Mouse (Mus musculus): ENCODE results near the gene Cinp. TPM values are rescaled to one million over a fixed set of nuclear protein-coding genes. Genes with fewer than 3 reads are reported as not detected.
A peak's percentile ranks its signal among the peaks of the same experiment; 100 is the strongest.

Cinp gene
- total and polyA plus RNA-seq, 3 experiments, result 23.4 to 134 (median 82.8) TPM

GRCm38 (mm10) chr12:110888606-110889005 lies 339 bp downstream of the Cinp start:
- TF ChIP-seq GATA1 (IDR thresholded peaks at IDR 0.05; ENCODE audit: borderline replicate concordance, low read length) (no peak), TAL1 (conservative IDR thresholded peaks at IDR 0.05; ENCODE audit: low read depth, low read length) (no peak), GATA2 (IDR thresholded peaks at IDR 0.05; ENCODE audit: borderline replicate concordance, low read depth, low read length) (no peak), POLR2AphosphoS5 (IDR thresholded peaks at IDR 0.05; ENCODE audit: insufficient replicate concordance, low read depth, low read length) (no peak), CTCF (IDR thresholded peaks at IDR 0.05; ENCODE audit: low read depth, low read length) (no peak)
- ATAC-seq (ENCODE audit: extremely low read depth, insufficient number of reproducible peaks, low FRiP score, poor library complexity, severe bottlenecking) (no peak), DNase-seq (ENCODE audit: low spot score) (peak; percentile 48)
- Histone ChIP-seq H3K4me3 (ENCODE audit: low read depth, low read length) (peak overlapping the region; percentile 80), H3K27me3 (ENCODE audit: insufficient read depth, low read length) (no peaks in the 10 kb centered on the region), H3K36me3 (replicated peaks) (peaks cover 44% of the 10 kb centered on the region), H3K4me1 (ENCODE audit: insufficient read depth, low read depth, low read length) (peaks cover 48% of the 10 kb centered on the region), H3K9me3 (replicated peaks) (peaks cover 2% of the 10 kb centered on the region; the same call in 1 of the 2 replicates)

GRCm38 (mm10) chr12:110888106-110888505 lies 839 bp downstream of the Cinp start:
- ATAC-seq (ENCODE audit: extremely low read depth, insufficient number of reproducible peaks, low FRiP score, poor library complexity, severe bottlenecking), result no peak
- H3K27me3 ChIP-seq (ENCODE audit: insufficient read depth, low read length), result no peaks in the 10 kb centered on the region
- H3K4me1 ChIP-seq (ENCODE audit: insufficient read depth, low read depth, low read length), result peaks cover 48% of the 10 kb centered on the region
- DNase-seq (ENCODE audit: low spot score), result peak; percentile 45
- H3K9me3 ChIP-seq (replicated peaks), result peaks cover 3% of the 10 kb centered on the region; the same call in 1 of the 2 replicates
- peaks cover 46% of the 10 kb centered on the region for H3K36me3 ChIP-seq (replicated peaks)
- peak overlapping the region; percentile 80 for H3K4me3 ChIP-seq (ENCODE audit: low read depth, low read length)
- TF ChIP-seq TAL1 (conservative IDR thresholded peaks at IDR 0.05; ENCODE audit: low read depth, low read length) (no peak), GATA1 (IDR thresholded peaks at IDR 0.05; ENCODE audit: borderline replicate concordance, low read length) (no peak), CTCF (IDR thresholded peaks at IDR 0.05; ENCODE audit: low read depth, low read length) (no peak), GATA2 (IDR thresholded peaks at IDR 0.05; ENCODE audit: borderline replicate concordance, low read depth, low read length) (no peak), POLR2AphosphoS5 (IDR thresholded peaks at IDR 0.05; ENCODE audit: insufficient replicate concordance, low read depth, low read length) (no peak)

- no peak for DNase-seq (ENCODE audit: low spot score)
- H3K36me3 ChIP-seq (replicated peaks), result peaks cover 69% of the 10 kb centered on the region
Measured at GRCm38 (mm10) chr12:110885251-110885650, 3.7 kb downstream of the Cinp start.

DNA sequence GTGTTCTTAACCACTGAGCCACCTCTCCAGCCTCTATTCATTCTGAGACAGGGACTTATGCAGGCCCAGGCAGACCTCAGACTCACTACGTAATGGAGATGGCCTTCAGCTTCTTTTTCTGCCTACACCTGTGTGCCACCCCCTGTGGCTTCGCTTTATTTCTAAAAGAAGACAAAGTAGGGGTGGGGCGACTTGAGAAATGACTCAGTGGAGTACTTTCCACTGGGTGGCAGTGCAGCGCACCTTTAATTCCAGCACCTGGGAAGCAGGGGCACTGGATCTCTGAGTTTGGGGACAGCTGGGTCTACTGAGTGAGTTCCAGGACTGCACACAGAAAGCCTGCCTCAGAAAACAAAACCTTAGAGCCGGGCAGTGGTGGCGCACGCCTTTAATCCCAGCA lies 6.7 kb downstream of the Cinp start:
- ATAC-seq (ENCODE audit: extremely low read depth, insufficient number of reproducible peaks, low FRiP score, poor library complexity, severe bottlenecking) (no peak), DNase-seq (ENCODE audit: low spot score) (no peak)
- peaks cover 13% of the 10 kb centered on the region for H3K4me1 ChIP-seq (ENCODE audit: insufficient read depth, low read depth, low read length)
- H3K9me3 ChIP-seq (replicated peaks), result peaks cover 3% of the 10 kb centered on the region; the same call in 1 of the 2 replicates
- H3K4me3 ChIP-seq (ENCODE audit: low read depth, low read length), result no peak overlapping the region
- TF ChIP-seq CTCF (IDR thresholded peaks at IDR 0.05; ENCODE audit: low read depth, low read length) (no peak), GATA2 (IDR thresholded peaks at IDR 0.05; ENCODE audit: borderline replicate concordance, low read depth, low read length) (no peak), TAL1 (conservative IDR thresholded peaks at IDR 0.05; ENCODE audit: low read depth, low read length) (no peak), GATA1 (IDR thresholded peaks at IDR 0.05; ENCODE audit: borderline replicate concordance, low read length) (no peak), POLR2AphosphoS5 (IDR thresholded peaks at IDR 0.05; ENCODE audit: insufficient replicate concordance, low read depth, low read length) (no peak)
- peaks cover 89% of the 10 kb centered on the region for H3K36me3 ChIP-seq (replicated peaks)
- no peaks in the 10 kb centered on the region for H3K27me3 ChIP-seq (ENCODE audit: insufficient read depth, low read length)

More at GRCm38 (mm10) chr12:110885251-110885650, 3.7 kb downstream of the Cinp start:
- TF ChIP-seq GATA1 (IDR thresholded peaks at IDR 0.05; ENCODE audit: borderline replicate concordance, low read length) (no peak), POLR2AphosphoS5 (IDR thresholded peaks at IDR 0.05; ENCODE audit: insufficient replicate concordance, low read depth, low read length) (no peak), TAL1 (conservative IDR thresholded peaks at IDR 0.05; ENCODE audit: low read depth, low read length) (no peak), CTCF (IDR thresholded peaks at IDR 0.05; ENCODE audit: low read depth, low read length) (no peak), GATA2 (IDR thresholded peaks at IDR 0.05; ENCODE audit: borderline replicate concordance, low read depth, low read length) (no peak)
- Histone ChIP-seq H3K4me1 (ENCODE audit: insufficient read depth, low read depth, low read length) (peaks cover 36% of the 10 kb centered on the region), H3K4me3 (ENCODE audit: low read depth, low read length) (no peak overlapping the region), H3K9me3 (replicated peaks) (peaks cover 3% of the 10 kb centered on the region; the same call in 1 of the 2 replicates), H3K27me3 (ENCODE audit: insufficient read depth, low read length) (no peaks in the 10 kb centered on the region)
- ATAC-seq (ENCODE audit: extremely low read depth, insufficient number of reproducible peaks, low FRiP score, poor library complexity, severe bottlenecking), result no peak

GRCm38 (mm10) chr12:110875351-110875750 lies 13.6 kb downstream of the Cinp start:
- peaks cover 2% of the 10 kb centered on the region; the same call in 1 of the 2 replicates for H3K27me3 ChIP-seq (ENCODE audit: insufficient read depth, low read length)
- H3K9me3 ChIP-seq (replicated peaks), result peaks cover 2% of the 10 kb centered on the region; the same call in 1 of the 2 replicates
- H3K4me1 ChIP-seq (ENCODE audit: insufficient read depth, low read depth, low read length), result peaks cover 7% of the 10 kb centered on the region; the same call in 1 of the 2 replicates
- H3K36me3 ChIP-seq (replicated peaks), result peaks cover 93% of the 10 kb centered on the region
- no peak overlapping the region for H3K4me3 ChIP-seq (ENCODE audit: low read depth, low read length)
- ATAC-seq (ENCODE audit: extremely low read depth, insufficient number of reproducible peaks, low FRiP score, poor library complexity, severe bottlenecking) (no peak), DNase-seq (ENCODE audit: low spot score) (no peak)
- no peak for TF ChIP-seq GATA1 (IDR thresholded peaks at IDR 0.05; ENCODE audit: borderline replicate concordance, low read length)
- TF ChIP-seq CTCF (IDR thresholded peaks at IDR 0.05; ENCODE audit: low read depth, low read length), result no peak
- no peak for TF ChIP-seq GATA2 (IDR thresholded peaks at IDR 0.05; ENCODE audit: borderline replicate concordance, low read depth, low read length)
- no peak for TF ChIP-seq POLR2AphosphoS5 (IDR thresholded peaks at IDR 0.05; ENCODE audit: insufficient replicate concordance, low read depth, low read length)
- no peak for TF ChIP-seq TAL1 (conservative IDR thresholded peaks at IDR 0.05; ENCODE audit: low read depth, low read length)

DNA sequence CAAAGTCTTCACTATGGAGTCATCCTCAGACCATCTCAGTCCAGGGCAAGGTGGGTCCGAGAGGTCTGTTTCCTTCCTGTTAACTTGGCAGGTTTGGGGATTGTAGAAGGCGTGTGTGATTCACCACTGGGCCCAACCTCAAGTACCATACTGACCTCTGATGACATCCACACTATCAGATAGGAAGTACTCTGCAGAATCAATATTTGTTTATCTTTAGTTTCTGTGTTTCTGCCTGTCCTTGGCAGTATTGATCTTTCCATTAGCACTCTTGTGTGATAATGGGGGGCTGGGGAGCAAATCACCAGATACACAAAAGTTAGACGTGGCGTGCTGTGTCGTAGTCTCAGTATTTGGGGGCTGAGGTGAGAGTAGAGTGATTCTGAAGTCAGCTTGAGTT lies 17.7 kb downstream of the Cinp start:
- H3K9me3 ChIP-seq (replicated peaks), result peaks cover 2% of the 10 kb centered on the region; the same call in 1 of the 2 replicates
- TF ChIP-seq TAL1 (conservative IDR thresholded peaks at IDR 0.05; ENCODE audit: low read depth, low read length) (no peak), CTCF (IDR thresholded peaks at IDR 0.05; ENCODE audit: low read depth, low read length) (no peak), GATA1 (IDR thresholded peaks at IDR 0.05; ENCODE audit: borderline replicate concordance, low read length) (no peak), POLR2AphosphoS5 (IDR thresholded peaks at IDR 0.05; ENCODE audit: insufficient replicate concordance, low read depth, low read length) (no peak), GATA2 (IDR thresholded peaks at IDR 0.05; ENCODE audit: borderline replicate concordance, low read depth, low read length) (no peak)
- DNase-seq (ENCODE audit: low spot score) (no peak), ATAC-seq (ENCODE audit: extremely low read depth, insufficient number of reproducible peaks, low FRiP score, poor library complexity, severe bottlenecking) (no peak)
- peaks cover 3% of the 10 kb centered on the region; the same call in 1 of the 2 replicates for H3K27me3 ChIP-seq (ENCODE audit: insufficient read depth, low read length)
- no peak overlapping the region for H3K4me3 ChIP-seq (ENCODE audit: low read depth, low read length)
- H3K36me3 ChIP-seq (replicated peaks), result peaks cover 90% of the 10 kb centered on the region
- H3K4me1 ChIP-seq (ENCODE audit: insufficient read depth, low read depth, low read length), result peaks cover 13% of the 10 kb centered on the region

All from G1E (cell line).